Mouse (Mus musculus) kidney, postnatal 0 days (tissue): ENCODE results near the gene Adcy7. TPM values are rescaled to one million over a fixed set of nuclear protein-coding genes. Genes with fewer than 3 reads are reported as not detected.

Experiments used
- ATAC-seq: fragments of 200-750 bp; cut with Nextera tagmentation; replicated peaks from 2 replicates; pipeline ENCODE4 v1.8.0; 2017; ENCODE audit warnings: low read depth, moderate number of reproducible peaks, moderate TSS enrichment, moderate library complexity; ENCODE audit not compliant: low FRiP score
- DNase-seq: peaks from one replicate; pipeline ENCODE4 v3.0.0-alpha.2; 2016; ENCODE audit warnings: low spot score
- H3K27ac ChIP-seq: fragments of 300-500 bp; sonication (generic); 2 replicates; pipeline ENCODE4 v1.5.1; 2014; ENCODE audit warnings: mild to moderate bottlenecking
- H3K27me3 ChIP-seq: fragments of 300-500 bp; sonication (generic); 2 replicates; pipeline ENCODE4 v1.6.1; 2014; ENCODE audit warnings: low read length, mixed read lengths; ENCODE audit not compliant: insufficient read depth
- H3K36me3 ChIP-seq: fragments of 300-500 bp; sonication (generic); 2 replicates; pipeline ENCODE4 v1.6.1; 2014; ENCODE audit warnings: low read length, mixed read lengths; ENCODE audit not compliant: insufficient read depth
- H3K4me1 ChIP-seq: fragments of 300-500 bp; sonication (generic); replicated peaks from 2 replicates; pipeline ENCODE4 v1.6.1; 2014; ENCODE audit warnings: antibody characterized with exemption, low read length, mixed read lengths; ENCODE audit not compliant: insufficient read depth
- H3K4me2 ChIP-seq: fragments of 300-500 bp; sonication (generic); 2 replicates; pipeline ENCODE4 v1.6.1; 2014; ENCODE audit warnings: mild to moderate bottlenecking, low read length, moderate library complexity, mixed read lengths
- H3K4me3 ChIP-seq: fragments of 300-500 bp; sonication (generic); replicated peaks from 2 replicates; pipeline ENCODE4 v1.5.1; 2014; ENCODE audit warnings: low read depth, low read length
- H3K9ac ChIP-seq: fragments of 300-500 bp; sonication (generic); 2 replicates; pipeline ENCODE4 v1.6.1; 2014; ENCODE audit warnings: low read depth, low read length
- H3K9me3 ChIP-seq: fragments of 300-500 bp; sonication (generic); replicated peaks from 2 replicates; pipeline ENCODE4 v1.6.1; 2016; ENCODE audit warnings: low read length, inconsistent platforms, mixed read lengths
- CTCF ChIP-seq: IDR thresholded peaks from 2 replicates; pipeline ENCODE4 v1.5.1; 2016; ENCODE audit warnings: antibody characterized with exemption, low read depth, mild to moderate bottlenecking, moderate library complexity
- WGBS: fragments of 180-500 bp; shearing (Covaris S2); extraction: QIAGEN DNeasy Blood & Tissue Kit; methylation state at CpG from one replicate; pipeline ENCODE4 v1.1.7; 2014; 5-methylcytosine and 5-hydroxymethylcytosine counted together
- polyA plus RNA-seq: library from polyadenylated mRNA; unstranded; fragments of >200 nt; fragmentation: Nextera tagmentation; extraction: Ambion mirVana; gene quantifications from 2 replicates; pipeline ENCODE4 v1.2.1, GENCODE M21; 2015

Adcy7 gene
- polyA plus RNA-seq, 1 experiment from 2014 or later = 4.3 TPM

DNA sequence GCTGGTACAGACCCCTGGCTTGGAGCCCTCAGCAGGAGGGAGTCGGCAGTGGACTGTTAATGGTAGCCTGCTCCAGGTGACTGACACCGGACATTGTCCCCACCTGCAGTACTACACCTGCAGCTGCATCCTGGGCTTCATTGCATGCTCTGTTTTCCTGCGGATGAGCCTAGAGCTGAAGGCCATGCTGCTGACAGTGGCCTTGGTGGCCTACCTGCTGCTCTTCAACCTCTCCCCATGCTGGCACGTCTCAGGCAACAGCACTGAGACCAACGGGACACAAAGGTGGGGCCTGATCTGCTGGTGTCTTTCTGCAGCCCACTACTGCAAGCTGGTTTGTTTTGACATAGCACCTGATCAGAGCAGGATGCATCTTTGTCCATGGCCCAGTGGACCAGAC lies 51.3 kb downstream of the Adcy7 start:
- H3K4me2 ChIP-seq = no peak overlapping the region
- H3K36me3 ChIP-seq = peaks cover 25% of the 10 kb centered on the region; the same call in 1 of the 2 replicates
- H3K9ac ChIP-seq = no peak overlapping the region
- DNase-seq = no peak
- 89% methylated on average over 5 of the region's 5 CpGs for WGBS
- H3K27me3 ChIP-seq = no peaks in the 10 kb centered on the region
- no peak for TF ChIP-seq CTCF
- no peaks in the 10 kb centered on the region for H3K9me3 ChIP-seq
- no peaks in the 10 kb centered on the region for H3K4me1 ChIP-seq
- no peak overlapping the region for H3K4me3 ChIP-seq
- no peak overlapping the region for H3K27ac ChIP-seq
- no peak for ATAC-seq

DNA sequence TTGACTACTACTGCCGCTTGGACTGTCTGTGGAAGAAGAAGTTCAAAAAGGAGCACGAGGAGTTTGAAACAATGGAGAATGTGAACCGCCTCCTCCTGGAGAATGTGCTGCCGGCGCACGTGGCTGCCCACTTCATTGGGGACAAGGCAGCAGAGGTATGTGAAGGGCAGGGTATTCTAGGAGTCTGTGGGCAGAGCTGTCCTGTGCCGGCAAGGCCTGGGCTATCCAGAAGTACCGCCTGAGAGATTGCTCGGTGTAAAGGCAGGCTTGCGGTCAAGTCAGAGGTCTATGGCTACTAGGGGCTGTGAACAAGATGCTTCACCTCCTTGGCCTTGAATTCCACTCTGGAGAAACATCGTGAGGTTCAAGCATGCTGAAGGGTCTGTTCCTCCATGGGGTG lies 52.6 kb downstream of the Adcy7 start:
- no peaks in the 10 kb centered on the region for H3K4me1 ChIP-seq
- H3K9me3 ChIP-seq = no peaks in the 10 kb centered on the region
- peaks cover 37% of the 10 kb centered on the region for H3K36me3 ChIP-seq
- H3K27ac ChIP-seq = no peak overlapping the region
- H3K27me3 ChIP-seq = no peaks in the 10 kb centered on the region
- ATAC-seq (no peak; the same call in 1 of the 2 replicates), DNase-seq (no peak)
- H3K4me2 ChIP-seq = no peak overlapping the region
- 89% methylated on average over 11 of the region's 11 CpGs for WGBS
- TF ChIP-seq CTCF = no peak
- no peak overlapping the region for H3K9ac ChIP-seq
- no peak overlapping the region for H3K4me3 ChIP-seq

GRCm38 (mm10) chr8:88325251-88325650 lies 53.0 kb downstream of the Adcy7 start:
- Histone ChIP-seq H3K27me3 (no peaks in the 10 kb centered on the region), H3K9ac (no peak overlapping the region), H3K36me3 (peaks cover 42% of the 10 kb centered on the region), H3K4me3 (no peak overlapping the region), H3K4me2 (no peak overlapping the region), H3K4me1 (no peaks in the 10 kb centered on the region), H3K27ac (no peak overlapping the region), H3K9me3 (no peaks in the 10 kb centered on the region)
- no peak for TF ChIP-seq CTCF
- 37% methylated on average over 5 of the region's 5 CpGs for WGBS
- ATAC-seq = no peak; the same call in 1 of the 2 replicates
- DNase-seq = peak; percentile 26

GRCm38 (mm10) chr8:88325795-88326194 lies 53.6 kb downstream of the Adcy7 start:
- ATAC-seq (no peak), DNase-seq (no peak)
- Histone ChIP-seq H3K4me2 (no peak overlapping the region), H3K4me1 (no peaks in the 10 kb centered on the region), H3K27me3 (no peaks in the 10 kb centered on the region), H3K27ac (no peak overlapping the region), H3K4me3 (no peak overlapping the region), H3K9me3 (no peaks in the 10 kb centered on the region), H3K36me3 (peaks cover 43% of the 10 kb centered on the region), H3K9ac (no peak overlapping the region)
- 89% methylated on average over 5 of the region's 5 CpGs for WGBS
- no peak for TF ChIP-seq CTCF

- ATAC-seq = no peak
- H3K9ac ChIP-seq = no peak overlapping the region
- no peaks in the 10 kb centered on the region for H3K9me3 ChIP-seq
- H3K36me3 ChIP-seq = peaks cover 43% of the 10 kb centered on the region
- H3K4me3 ChIP-seq = no peak overlapping the region
- DNase-seq = no peak
- no peak for TF ChIP-seq CTCF
- no peaks in the 10 kb centered on the region for H3K27me3 ChIP-seq
- no peak overlapping the region for H3K27ac ChIP-seq
- H3K4me2 ChIP-seq = no peak overlapping the region
- WGBS = 95% methylated on average over 12 of the region's 12 CpGs
- no peaks in the 10 kb centered on the region for H3K4me1 ChIP-seq
Observed at GRCm38 (mm10) chr8:88326328-88326727, 54.1 kb downstream of the Adcy7 start.

DNA sequence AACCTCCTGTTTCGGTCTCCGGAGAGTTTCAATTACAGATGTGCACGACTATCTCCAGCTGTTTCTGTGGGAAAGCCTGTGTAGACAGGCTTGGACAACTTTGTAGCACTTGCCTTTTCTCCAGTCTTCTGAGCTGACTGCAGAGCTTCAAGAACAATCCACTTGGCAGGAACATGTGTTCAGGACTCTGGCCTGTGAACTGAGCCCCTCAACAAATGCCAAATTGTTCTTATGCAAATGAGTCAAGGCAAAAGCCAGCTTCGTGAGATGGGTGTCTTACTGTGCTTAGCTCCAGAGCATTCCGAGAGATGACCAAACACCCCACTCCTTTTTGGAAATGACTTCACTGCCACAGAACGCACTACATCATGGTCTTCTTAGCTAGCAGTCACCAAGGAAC lies 56.5 kb downstream of the Adcy7 start:
- Histone ChIP-seq H3K9me3 (no peaks in the 10 kb centered on the region), H3K27me3 (no peaks in the 10 kb centered on the region), H3K36me3 (peaks cover 61% of the 10 kb centered on the region), H3K4me2 (no peak overlapping the region), H3K27ac (no peak overlapping the region), H3K4me3 (no peak overlapping the region), H3K4me1 (no peaks in the 10 kb centered on the region), H3K9ac (no peak overlapping the region)
- TF ChIP-seq CTCF = no peak
- ATAC-seq (no peak), DNase-seq (no peak)
- WGBS = 76% methylated on average over 6 of the region's 6 CpGs

DNA sequence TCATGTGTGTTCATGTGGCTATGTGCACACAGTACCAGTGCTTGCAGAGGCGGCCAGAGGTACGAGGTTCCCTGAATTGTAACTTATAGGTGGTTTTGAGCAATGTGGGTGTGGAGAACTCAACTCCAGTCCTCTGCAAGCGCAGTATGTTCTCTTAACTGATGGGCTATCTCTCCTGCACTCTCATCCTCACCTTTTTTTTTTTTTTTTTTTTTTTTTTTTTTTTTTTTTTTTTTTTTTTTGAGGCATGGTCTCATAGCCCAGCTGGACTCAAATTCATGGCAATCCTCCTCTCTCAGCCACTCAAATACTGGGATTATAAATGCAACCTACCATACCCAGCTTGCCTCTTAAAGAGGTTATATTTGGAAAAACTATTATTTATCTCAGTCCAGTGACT lies 58.6 kb downstream of the Adcy7 start:
- no peak for DNase-seq

More for the DNA sequence above, 58.6 kb downstream of the Adcy7 start:
- H3K36me3 ChIP-seq = peaks cover 67% of the 10 kb centered on the region
- H3K9me3 ChIP-seq = no peaks in the 10 kb centered on the region
- H3K4me3 ChIP-seq = no peak overlapping the region
- H3K27me3 ChIP-seq = no peaks in the 10 kb centered on the region
- no peak overlapping the region for H3K9ac ChIP-seq
- H3K4me1 ChIP-seq = no peaks in the 10 kb centered on the region
- no peak for ATAC-seq
- no peak overlapping the region for H3K4me2 ChIP-seq
- 94% methylated on average over 3 of the region's 3 CpGs for WGBS
- TF ChIP-seq CTCF = no peak
- no peak overlapping the region for H3K27ac ChIP-seq
